Mouse (Mus musculus): ENCODE data around the gene Il16. TPM values are rescaled to one million over a fixed set of nuclear protein-coding genes. Genes with fewer than 3 reads are reported as not detected.
A peak's percentile ranks its signal among the peaks of the same experiment; 100 is the strongest.

Il16 gene
- polyA plus RNA-seq, 1 experiment from 2014 or later, result 7.6 TPM

GRCm38 (mm10) chr7:83748405-83748804 lies 2.9 kb upstream of the Il16 start:
- no peak overlapping the region for H3K9ac ChIP-seq
- H3K27me3 ChIP-seq, result no peaks in the 10 kb centered on the region
- H3K4me3 ChIP-seq (replicated peaks), result no peak overlapping the region
- WGBS, result 88% methylated on average over 1 of the region's 1 CpGs
- H3K4me2 ChIP-seq (replicated peaks), result no peak overlapping the region
- no peaks in the 10 kb centered on the region for H3K36me3 ChIP-seq
- peaks cover 27% of the 10 kb centered on the region for H3K4me1 ChIP-seq
- H3K27ac ChIP-seq (replicated peaks), result no peak overlapping the region
- H3K9me3 ChIP-seq (replicated peaks), result no peaks in the 10 kb centered on the region
- ATAC-seq (ENCODE audit: insufficient number of reproducible peaks, low FRiP score, low TSS enrichment, low read depth), result no peak

DNA sequence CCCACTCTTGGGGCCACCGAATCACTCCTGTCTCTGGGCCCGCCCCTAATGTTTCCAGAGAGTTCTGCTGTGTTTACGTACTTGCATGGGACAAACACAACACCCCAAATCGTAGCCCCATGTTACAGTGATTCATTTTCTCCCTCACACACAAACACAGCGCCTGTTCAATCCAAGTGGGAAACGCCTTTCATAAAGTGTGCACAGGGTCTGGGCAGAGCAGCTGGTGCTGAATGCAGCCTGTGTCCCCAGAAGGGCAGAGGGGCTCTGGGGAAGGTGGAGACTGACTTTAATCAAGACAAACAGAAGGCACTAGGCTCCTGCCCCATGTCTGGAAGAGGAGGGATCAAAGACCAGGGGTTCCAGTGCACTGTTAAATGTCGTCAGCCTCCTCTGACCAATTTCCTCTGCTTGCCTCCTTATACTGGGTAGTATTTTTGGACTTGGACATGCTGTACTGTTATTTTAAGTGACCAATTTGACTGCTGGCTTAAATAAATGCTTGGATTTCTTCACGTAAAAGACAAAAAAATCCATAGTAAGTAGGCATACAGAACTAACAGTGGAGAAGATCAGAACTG lies 671 bp upstream of the Il16 start:
- Histone ChIP-seq H3K4me2 (replicated peaks) (peak overlapping the region; percentile 47), H3K4me3 (replicated peaks) (peak overlapping the region; percentile 35), H3K36me3 (no peaks in the 10 kb centered on the region), H3K27me3 (no peaks in the 10 kb centered on the region), H3K9ac (no peak overlapping the region), H3K9me3 (replicated peaks) (no peaks in the 10 kb centered on the region), H3K4me1 (peaks cover 27% of the 10 kb centered on the region), H3K27ac (replicated peaks) (peak overlapping the region; percentile 86)
- peak; percentile 49; the same call in 1 of the 2 replicates for ATAC-seq (ENCODE audit: insufficient number of reproducible peaks, low FRiP score, low TSS enrichment, low read depth)
- 34% methylated on average over 8 of the region's 8 CpGs for WGBS

DNA sequence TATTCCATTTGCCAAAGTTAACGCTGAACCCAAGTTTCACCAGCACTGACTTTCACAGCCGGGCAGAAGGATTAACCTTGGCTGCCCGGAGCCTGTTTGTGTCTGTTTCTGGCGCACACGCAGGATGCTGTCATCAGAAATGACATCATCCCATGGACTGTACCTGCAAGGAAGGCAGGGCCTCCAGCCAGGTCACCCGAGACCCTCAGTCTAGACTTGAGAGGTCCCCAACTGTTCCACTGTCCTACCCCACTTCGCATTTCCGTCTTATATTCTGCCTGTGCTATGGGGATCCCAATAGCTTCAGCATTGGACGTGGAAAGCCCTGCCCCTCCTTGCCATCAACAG lies 487 bp downstream of the Il16 start:
- 49% methylated on average over 9 of the region's 9 CpGs for WGBS
- H3K9ac ChIP-seq, result no peak overlapping the region
- H3K27me3 ChIP-seq, result no peaks in the 10 kb centered on the region
- H3K27ac ChIP-seq (replicated peaks), result peak overlapping the region; percentile 86
- H3K4me2 ChIP-seq (replicated peaks), result peak overlapping the region; percentile 47
- H3K4me1 ChIP-seq, result peaks cover 29% of the 10 kb centered on the region
- no peaks in the 10 kb centered on the region for H3K36me3 ChIP-seq
- peak; percentile 45; the same call in 1 of the 2 replicates for ATAC-seq (ENCODE audit: insufficient number of reproducible peaks, low FRiP score, low TSS enrichment, low read depth)
- peak overlapping the region; percentile 35 for H3K4me3 ChIP-seq (replicated peaks)
- H3K9me3 ChIP-seq (replicated peaks), result no peaks in the 10 kb centered on the region

- Histone ChIP-seq H3K36me3 (no peaks in the 10 kb centered on the region), H3K4me1 (peaks cover 37% of the 10 kb centered on the region), H3K4me2 (replicated peaks) (peak overlapping the region; percentile 47), H3K9ac (no peak overlapping the region), H3K4me3 (replicated peaks) (peak overlapping the region; percentile 35), H3K27ac (replicated peaks) (peak overlapping the region; percentile 86), H3K9me3 (replicated peaks) (no peaks in the 10 kb centered on the region), H3K27me3 (no peaks in the 10 kb centered on the region)
- 80% methylated on average over 4 of the region's 4 CpGs for WGBS
- ATAC-seq (ENCODE audit: insufficient number of reproducible peaks, low FRiP score, low TSS enrichment, low read depth), result no peak
Measured at GRCm38 (mm10) chr7:83744250-83744649, 1.3 kb downstream of the Il16 start.

DNA sequence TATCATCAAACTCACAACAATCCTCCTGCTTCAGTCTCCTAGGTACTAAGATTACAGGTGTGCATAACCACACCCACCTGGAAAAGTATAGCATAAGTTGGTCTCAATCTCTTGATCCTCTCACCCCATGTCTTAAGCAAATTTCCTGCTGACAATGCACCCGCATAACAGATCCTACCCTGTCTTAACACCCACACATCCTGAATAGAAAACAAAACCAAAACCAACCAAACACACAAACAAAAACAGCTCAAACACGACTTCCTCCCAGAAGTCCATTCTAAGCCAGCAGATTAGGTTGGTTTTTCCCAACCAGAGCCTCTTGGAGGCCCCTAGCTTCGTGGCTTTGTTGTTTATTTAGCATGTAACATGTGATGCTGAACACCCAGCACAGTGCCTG lies 2.8 kb downstream of the Il16 start:
- Histone ChIP-seq H3K4me2 (replicated peaks) (no peak overlapping the region), H3K36me3 (no peaks in the 10 kb centered on the region), H3K4me1 (peaks cover 52% of the 10 kb centered on the region), H3K4me3 (replicated peaks) (no peak overlapping the region), H3K27ac (replicated peaks) (no peak overlapping the region), H3K9me3 (replicated peaks) (no peaks in the 10 kb centered on the region), H3K27me3 (no peaks in the 10 kb centered on the region), H3K9ac (no peak overlapping the region)
- WGBS, result 43% methylated on average over 3 of the region's 3 CpGs
- ATAC-seq (ENCODE audit: insufficient number of reproducible peaks, low FRiP score, low TSS enrichment, low read depth), result no peak

DNA sequence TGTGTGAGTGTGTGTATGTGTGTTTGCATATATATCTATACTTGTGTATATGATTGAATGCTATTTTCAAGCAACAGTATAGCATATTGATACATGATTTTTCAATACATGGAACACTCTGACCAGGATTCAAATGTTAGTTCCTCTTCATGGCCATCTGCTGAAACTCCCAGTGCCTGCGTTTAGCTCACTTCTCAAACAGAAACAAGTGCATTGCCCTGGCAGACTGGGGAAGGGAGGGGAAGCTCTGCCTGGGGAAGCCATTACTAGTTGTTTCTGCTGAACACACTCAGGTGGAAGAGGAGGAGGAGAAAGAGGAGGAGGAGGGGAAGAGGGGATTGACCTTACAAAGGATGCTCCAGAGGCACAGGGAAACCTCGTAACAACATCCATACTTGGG lies 3.5 kb downstream of the Il16 start:
- no peak overlapping the region for H3K27ac ChIP-seq (replicated peaks)
- no peaks in the 10 kb centered on the region for H3K9me3 ChIP-seq (replicated peaks)
- no peaks in the 10 kb centered on the region for H3K36me3 ChIP-seq
- no peak for ATAC-seq (ENCODE audit: insufficient number of reproducible peaks, low FRiP score, low TSS enrichment, low read depth)
- no peak overlapping the region for H3K4me2 ChIP-seq (replicated peaks)
- no peak overlapping the region for H3K9ac ChIP-seq
- peaks cover 52% of the 10 kb centered on the region for H3K4me1 ChIP-seq
- H3K27me3 ChIP-seq, result no peaks in the 10 kb centered on the region
- 88% methylated on average over 2 of the region's 2 CpGs for WGBS
- no peak overlapping the region for H3K4me3 ChIP-seq (replicated peaks)

DNA sequence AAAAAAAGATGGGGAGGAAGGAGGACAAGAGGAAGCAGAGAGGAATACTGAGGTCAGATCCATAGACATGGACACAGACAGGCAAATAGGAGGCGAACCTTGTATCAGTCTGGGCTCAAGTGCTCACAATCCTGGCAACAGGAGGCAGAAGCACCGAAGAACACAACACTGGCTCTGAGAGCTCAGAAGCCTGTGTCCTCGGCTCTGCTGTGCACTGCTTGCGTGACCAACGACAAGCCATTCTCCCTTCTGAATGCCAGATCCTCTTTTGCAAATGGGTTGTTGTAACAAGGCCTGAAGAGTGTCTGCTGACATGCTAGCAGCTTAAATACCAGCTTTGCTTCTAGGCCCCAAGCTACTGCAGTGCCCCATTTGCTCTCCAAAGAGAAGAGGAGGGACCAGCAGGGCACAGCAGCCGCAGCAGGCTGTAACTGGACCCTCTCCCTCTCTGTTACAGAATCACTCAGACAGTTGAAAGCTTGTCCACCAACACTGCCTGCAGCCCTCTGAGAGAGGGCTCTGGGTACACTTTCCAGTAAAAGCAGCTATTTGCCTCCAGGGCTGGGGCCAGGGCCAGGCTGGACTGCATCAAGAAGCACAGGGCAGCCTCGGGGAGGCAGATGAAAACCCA lies 5.7 kb downstream of the Il16 start:
- H3K27me3 ChIP-seq, result no peaks in the 10 kb centered on the region
- H3K4me1 ChIP-seq, result peaks cover 34% of the 10 kb centered on the region
- peak overlapping the region; percentile 66; the same call in 1 of the 2 replicates for H3K27ac ChIP-seq (replicated peaks)
- 0 out of 2 replicates have a peak, but pooled peaks have one; percentile 36 for ATAC-seq (ENCODE audit: insufficient number of reproducible peaks, low FRiP score, low TSS enrichment, low read depth)
- no peak overlapping the region for H3K4me2 ChIP-seq (replicated peaks)
- H3K4me3 ChIP-seq (replicated peaks), result no peak overlapping the region
- H3K9ac ChIP-seq, result no peak overlapping the region
- WGBS, result 29% methylated on average over 7 of the region's 7 CpGs
- H3K9me3 ChIP-seq (replicated peaks), result no peaks in the 10 kb centered on the region
- no peaks in the 10 kb centered on the region for H3K36me3 ChIP-seq

DNA sequence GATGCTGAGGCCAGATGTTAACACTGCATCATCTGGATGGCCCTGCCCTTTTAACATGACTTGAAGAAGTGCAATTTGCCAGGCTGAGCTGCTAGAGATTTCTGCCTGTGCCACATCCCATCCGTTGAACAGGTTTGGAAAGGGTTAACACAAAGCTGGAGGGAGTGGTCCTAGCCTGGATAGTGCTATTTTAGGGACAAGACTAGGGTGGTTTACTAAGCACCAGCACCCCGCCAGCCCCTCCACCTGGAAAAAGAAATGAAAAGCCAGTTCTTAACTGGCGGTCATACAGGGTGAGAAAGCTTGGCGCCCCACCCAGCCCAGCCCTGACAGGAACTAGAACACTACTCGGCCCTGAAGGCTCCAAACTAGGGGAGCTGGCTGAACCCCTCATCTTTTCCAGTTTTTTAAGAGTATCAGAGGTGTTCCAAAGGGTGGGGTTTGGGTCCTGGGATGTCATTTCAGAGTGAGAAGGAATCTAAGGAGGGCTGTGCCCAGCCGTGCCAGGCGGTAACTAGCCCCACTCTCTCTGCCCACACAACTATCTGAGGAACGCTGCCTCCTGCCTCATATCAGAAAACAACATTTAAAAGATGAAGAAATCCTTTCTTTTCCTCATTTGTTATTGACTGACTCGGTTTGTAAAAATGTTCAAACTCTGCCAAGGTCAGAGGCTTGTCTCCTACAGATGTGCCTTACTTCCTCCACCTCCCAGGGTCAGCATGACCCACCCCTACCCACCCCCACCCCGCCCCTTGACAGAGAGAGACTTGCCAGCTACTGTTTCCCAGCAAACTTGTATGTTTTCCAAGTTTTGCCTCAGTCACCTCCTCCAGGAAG lies 6.7 kb downstream of the Il16 start:
- no peak for ATAC-seq (ENCODE audit: insufficient number of reproducible peaks, low FRiP score, low TSS enrichment, low read depth)
- H3K36me3 ChIP-seq, result no peaks in the 10 kb centered on the region
- H3K9me3 ChIP-seq (replicated peaks), result no peaks in the 10 kb centered on the region
- WGBS, result 62% methylated on average over 10 of the region's 10 CpGs
- no peak overlapping the region for H3K4me3 ChIP-seq (replicated peaks)
- peaks cover 25% of the 10 kb centered on the region for H3K4me1 ChIP-seq
- H3K9ac ChIP-seq, result no peak overlapping the region
- no peaks in the 10 kb centered on the region for H3K27me3 ChIP-seq
- no peak overlapping the region for H3K4me2 ChIP-seq (replicated peaks)
- no peak overlapping the region; the same call in 1 of the 2 replicates for H3K27ac ChIP-seq (replicated peaks)

DNA sequence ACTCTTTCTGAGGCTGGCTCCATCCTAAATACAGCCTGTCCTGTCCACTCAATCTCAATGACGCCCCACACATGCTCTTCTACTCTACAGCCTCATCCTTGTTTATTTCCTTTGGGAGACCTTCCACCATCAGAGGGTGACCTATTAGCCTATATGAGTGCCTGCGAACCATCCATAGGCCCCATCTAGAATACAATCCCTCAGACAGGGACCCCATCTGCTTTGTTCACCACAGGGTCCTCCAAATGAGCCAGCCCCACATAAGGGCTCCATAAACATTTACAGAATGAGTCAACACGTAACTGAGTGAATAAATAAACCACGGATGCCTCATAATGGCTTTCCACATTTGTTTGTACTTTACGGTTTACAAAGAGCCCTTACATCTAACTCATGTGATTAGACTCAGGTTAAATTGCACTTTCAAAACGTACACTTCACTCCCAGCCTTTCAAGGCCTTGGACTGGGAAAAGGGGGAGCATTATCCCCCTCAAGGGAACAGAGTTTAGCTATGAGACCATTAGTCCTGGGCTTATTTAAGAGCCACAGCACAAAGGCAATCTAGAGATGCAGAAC lies 7.5 kb downstream of the Il16 start:
- ATAC-seq (ENCODE audit: insufficient number of reproducible peaks, low FRiP score, low TSS enrichment, low read depth), result no peak
- Histone ChIP-seq H3K27me3 (no peaks in the 10 kb centered on the region), H3K4me1 (peaks cover 25% of the 10 kb centered on the region), H3K27ac (replicated peaks) (no peak overlapping the region; the same call in 1 of the 2 replicates), H3K9ac (no peak overlapping the region), H3K4me2 (replicated peaks) (no peak overlapping the region), H3K9me3 (replicated peaks) (no peaks in the 10 kb centered on the region), H3K36me3 (no peaks in the 10 kb centered on the region), H3K4me3 (replicated peaks) (no peak overlapping the region)
- WGBS, result 48% methylated on average over 6 of the region's 6 CpGs

- Histone ChIP-seq H3K9me3 (replicated peaks) (no peaks in the 10 kb centered on the region), H3K36me3 (no peaks in the 10 kb centered on the region), H3K9ac (no peak overlapping the region), H3K27me3 (no peaks in the 10 kb centered on the region), H3K4me2 (replicated peaks) (no peak overlapping the region), H3K4me3 (replicated peaks) (no peak overlapping the region), H3K27ac (replicated peaks) (no peak overlapping the region), H3K4me1 (peaks cover 25% of the 10 kb centered on the region)
- 84% methylated on average over 6 of the region's 6 CpGs for WGBS
- no peak for ATAC-seq (ENCODE audit: insufficient number of reproducible peaks, low FRiP score, low TSS enrichment, low read depth)
Measured at GRCm38 (mm10) chr7:83736341-83737115, 9.0 kb downstream of the Il16 start.
